Mouse (Mus musculus) brain, embryonic 18.5 days (tissue): ENCODE measurements at regions not wholly inside any gene's neighbourhood (a gene's known extent, or its start where the extent isn't known, plus 50 kb on each side); places are given as distances from the start of the nearest gene placed in this dataset.

ENCODE experiments used
- DNase-seq: peaks from one replicate; pipeline ENCODE4 v3.0.0-alpha.2; 2012; ENCODE audit warnings: low read depth, low spot score

DNA sequence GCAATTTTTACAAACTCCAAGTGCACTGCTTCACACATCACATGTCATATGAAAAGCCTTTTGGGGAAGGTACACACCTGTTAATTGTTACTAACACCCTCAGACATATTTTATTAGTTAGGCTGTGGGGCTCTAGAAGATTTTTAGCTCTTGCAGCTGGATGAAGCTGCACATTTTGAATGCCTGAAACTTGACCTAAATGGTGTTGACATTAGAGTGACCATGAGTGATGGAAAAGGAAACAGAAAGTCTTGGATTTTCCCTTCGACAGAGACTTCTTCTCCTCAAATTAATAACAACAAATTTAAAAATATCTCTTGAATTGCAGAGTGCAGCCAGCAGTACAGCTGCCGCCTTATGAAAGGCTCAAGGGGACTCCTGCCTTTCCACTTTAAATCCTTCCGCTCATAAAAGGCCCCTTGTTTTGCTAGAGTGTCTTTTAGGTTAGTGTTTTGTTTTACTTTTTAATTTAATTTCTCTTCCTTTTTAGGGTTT, 259.7 kb downstream of the Trim52 start:
- no peak for DNase-seq

DNA sequence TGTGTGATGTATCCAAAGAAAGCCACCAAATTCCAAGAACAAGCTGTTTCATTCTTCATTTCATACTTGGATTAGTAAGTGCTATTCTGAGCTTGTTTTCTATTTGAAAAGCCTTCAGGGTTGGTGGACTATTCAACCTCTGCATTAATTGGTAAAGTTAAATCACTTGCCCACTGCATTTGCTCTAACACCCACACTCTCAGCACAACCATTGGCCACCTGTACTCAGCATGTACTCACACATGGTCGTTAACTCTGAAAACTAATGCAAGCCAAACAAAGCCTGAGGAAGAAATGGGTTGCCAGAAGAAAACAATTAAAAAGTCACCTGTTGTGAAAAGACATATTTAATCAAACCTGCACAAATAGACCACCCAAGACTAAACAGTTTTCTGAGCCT, 267.5 kb downstream of the Trim52 start:
- no peak for DNase-seq

DNA sequence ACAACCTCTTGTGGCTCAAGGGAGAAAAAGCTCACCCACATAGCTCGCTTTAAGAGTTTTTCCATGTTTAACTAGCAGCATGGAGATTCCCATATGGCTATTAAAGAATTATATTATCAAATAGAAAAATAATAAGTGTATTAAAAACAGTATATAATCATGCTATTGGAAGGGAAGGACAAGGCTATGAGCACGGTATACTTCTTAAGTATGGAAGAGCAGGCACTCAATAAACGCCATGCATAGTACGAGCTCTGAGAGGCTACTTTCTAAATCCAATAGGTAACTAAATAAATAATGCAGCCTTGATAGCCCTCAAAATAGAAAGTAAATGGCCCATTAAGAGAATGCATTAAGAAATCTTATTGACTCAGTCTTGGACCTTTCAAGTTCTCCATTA, 273.6 kb downstream of the Trim52 start:
- DNase-seq, result no peak

DNA sequence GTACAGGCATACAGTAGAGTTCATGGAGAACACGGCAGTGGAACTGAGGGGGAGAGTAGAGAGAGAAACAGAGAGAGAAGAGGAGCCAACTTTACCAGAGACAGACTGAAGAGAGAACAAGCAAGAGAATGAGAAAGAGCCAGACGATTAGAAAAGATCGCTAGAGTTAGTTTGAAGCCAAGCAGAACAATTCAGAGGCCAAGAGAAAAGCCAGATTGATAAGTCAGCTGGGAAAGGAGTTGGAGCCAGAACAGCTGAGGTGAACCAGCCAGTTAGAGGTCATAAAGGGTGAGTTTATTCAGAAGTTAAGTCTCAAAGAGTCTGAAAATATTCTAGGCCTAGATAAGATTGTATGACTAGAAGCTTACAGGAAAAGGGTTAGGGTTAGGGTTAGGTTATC, 281.7 kb downstream of the Trim52 start:
- no peak for DNase-seq

DNA sequence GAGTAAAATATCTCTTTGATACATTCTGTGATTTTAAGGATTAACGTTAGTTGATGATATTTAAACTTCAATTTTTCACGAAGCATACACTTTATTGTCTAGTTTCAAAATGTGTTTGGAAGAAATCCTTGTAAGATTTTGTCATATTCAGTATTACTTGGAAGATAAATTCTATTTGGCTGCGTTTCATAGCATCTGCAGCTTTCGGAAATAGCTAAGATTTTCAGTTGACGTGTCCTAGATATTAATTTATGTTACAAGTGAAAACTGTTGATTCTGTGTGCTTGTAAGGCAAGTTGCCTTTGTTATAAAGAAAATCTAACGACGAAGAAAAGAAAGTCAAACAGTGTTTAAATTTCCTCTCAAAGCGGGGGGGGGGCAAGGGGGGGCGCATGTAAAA, 284.5 kb downstream of the Trim52 start:
- DNase-seq, result peak; percentile 6

DNA sequence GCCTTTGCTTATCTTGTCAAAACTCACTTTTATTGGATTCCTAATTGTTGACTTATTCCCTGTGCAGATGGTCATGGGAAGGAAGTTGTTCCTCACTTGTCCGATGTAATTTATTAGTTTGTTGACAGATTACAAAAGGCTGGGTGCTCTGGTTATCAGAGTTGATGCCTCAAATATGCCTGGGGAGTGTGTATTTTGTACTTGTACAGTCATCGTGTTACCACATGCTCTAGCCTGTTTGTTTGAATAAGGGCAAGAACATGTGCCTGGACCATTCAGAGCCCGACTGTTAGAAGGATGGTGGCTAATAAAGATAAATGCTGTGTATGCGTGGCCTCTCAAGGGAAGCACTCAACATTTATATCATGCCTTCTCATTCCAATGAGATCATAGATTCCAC, 288.0 kb downstream of the Trim52 start:
- DNase-seq, result no peak

DNA sequence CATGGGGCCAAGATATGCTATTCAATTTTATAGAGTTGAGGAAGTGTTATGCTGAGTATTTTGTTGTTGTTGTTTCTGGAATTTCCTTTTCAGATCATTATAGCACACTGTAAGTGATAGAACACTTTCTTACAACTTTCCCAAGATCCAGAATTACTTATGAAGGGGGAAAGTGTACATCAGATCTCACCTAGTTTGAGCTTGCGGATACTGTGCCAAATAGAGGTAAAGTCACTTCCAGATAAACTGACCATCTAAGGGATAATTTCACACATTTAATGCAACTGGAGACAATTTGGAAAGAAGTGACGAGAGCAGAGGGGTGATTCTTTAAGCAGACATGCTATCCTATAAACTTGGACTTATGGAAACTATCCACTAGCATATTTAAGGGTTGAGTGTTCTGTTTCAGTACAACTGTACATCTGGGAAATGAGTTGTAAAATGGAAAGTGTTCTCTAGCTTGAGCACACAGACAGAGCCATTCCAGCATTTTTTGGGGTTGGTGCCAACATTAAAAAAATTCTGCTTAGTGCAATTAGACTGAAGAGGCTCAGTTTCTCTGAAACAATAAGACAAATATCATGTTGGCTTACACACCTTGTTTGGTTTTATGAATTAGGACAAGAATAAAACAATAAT, 307.0 kb downstream of the Trim52 start:
- DNase-seq, result no peak

DNA sequence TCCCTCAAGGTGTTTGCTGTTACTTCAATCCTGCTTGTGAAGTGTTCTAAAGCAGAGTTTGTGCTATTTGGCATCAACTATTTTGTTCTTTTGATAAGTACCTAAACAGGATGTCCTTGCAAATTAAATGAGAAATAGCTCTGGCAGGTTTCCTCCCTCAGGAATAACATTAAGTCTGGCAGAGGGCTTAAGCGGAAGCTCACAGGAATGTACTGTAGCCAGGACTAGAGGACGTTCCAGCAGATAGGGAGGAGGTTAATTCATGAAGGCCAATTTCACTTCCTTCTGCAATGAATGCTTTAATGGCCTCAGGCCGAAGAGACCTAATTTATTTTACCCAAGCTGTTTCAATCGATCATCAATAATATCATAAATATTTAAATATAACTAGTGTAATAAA, 318.7 kb downstream of the Trim52 start:
- DNase-seq, result no peak

DNA sequence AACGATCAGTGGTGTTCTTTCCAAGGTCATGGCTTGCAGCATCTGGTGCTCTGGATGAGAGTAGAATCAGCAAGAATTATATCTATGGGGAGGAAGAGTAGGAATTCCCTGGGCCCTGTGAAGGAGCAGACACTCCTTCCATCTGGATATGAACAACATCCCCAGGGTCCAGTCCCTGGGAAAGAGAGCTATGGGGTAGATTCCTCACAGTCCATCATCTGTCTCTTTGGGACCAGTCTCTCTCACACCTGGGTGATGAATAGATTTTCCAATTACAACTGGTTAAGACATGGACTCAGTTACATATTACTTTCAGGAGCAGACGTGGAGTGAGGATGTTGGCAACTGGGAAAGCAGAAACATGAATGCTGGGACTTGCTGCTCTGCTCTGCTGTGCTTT, 322.6 kb downstream of the Trim52 start:
- DNase-seq, result no peak

DNA sequence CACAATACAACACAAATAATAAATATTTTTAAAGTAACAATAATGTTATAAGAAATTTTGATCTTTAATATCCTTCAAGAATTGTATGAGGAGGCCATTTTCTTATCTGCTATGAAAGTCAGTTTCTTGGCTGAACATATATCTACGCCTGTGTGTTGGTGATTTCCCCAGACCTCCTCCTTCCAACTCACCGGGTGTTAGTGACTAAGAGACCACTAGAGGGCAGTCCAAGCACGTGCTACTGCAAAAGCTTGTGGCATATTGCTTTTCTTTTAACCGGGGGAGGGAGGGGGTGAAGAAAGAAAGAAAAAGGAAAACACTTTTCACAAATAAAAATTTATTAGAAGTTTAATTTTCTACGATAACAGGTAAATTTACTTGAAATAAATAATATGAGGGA, 333.3 kb downstream of the Trim52 start:
- peak; percentile 45 for DNase-seq

DNA sequence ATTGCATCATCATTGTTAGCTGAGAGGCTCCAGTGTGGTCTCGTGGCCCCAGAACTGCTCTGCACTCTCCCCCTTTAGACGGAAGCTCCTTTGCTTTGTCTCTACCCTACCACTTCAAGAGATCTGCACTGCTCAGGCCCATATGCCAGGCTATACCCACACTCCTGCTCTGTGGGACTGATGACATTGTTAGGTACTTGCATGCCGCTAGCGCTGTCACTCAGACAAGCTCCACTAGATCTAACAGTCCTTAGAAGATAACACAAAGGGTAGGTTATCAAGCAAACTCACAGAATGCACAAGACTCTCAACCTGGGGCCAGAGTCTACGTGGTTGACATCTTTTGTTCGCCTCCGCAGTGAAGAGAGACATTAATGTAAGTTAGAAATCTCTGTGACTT, 383.1 kb downstream of the Trim52 start:
- no peak for DNase-seq

DNA sequence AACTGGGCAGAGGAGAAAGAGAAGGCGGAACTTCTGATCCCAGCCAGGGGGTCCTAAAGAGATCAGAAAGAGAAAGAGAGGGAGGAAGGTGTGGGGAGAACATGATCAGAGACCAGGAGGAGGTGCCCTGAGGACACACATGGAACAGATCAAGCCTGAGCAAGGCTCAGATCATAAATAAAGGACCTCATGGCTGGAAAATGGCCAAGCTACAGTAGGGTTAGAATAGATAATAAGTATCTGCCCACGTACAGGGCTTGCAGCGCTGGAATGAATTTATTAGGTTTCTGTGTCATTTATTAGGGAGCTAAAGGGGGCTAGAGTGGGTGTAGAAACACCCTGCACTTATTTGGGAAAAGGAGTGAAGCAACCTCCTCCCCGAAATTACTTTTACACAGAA, 385.4 kb downstream of the Trim52 start:
- no peak for DNase-seq

DNA sequence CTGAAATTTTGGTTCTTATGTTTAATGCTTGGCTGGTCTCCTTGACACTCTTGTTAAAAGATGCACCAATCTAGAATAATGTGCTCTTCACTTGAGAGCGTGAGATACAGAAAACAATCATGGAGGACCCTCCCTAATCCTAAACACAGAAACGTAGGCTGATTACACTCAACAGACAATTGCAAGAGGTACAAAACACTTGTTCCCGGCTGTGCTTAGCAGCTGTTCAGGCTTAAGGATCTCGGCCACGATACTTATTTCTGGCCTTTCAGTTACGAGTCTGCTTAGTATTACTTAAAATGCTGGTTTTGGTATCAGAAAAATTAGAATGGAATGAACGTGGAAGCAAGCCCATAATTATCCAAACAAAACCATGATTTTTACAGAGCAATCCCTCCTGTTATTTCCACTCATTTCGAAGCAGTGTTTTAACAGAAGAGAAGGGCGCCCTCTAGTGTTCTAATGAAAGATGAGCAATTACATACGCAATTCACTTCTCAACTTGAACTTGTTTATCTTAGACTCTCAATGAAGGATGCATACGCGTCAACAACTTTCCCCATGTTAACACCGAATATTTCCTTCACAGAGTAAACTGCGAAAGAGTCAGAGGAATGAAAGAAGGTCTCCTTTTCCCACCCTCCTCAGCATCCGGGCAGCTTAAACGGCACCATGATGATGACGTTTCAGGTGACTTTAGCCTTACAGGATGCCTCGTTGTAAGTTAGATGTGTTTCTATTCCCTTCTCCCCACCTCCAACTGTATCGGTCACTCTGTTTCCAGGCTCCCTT, 394.5 kb downstream of the Trim52 start:
- peak; percentile 36 for DNase-seq

DNA sequence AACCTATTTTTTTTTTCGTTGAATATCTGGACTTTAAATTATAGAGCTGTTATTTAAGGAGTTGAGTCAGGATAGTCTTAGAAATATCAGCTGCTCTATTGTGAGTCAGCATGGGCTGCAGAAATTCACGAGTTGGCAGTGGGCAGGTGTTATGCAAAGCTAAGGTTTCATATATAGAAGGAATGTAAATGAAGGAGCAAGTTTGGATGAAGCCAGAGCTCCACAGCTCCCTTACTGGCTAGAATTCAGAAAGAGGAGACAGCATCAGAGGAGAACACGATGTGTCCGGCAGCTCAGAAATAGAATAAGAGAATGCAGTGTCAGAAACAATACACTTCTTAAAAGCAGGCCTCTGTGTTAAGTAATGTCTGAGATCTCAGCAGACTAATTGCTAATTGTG, 400.9 kb downstream of the Trim52 start:
- no peak for DNase-seq

DNA sequence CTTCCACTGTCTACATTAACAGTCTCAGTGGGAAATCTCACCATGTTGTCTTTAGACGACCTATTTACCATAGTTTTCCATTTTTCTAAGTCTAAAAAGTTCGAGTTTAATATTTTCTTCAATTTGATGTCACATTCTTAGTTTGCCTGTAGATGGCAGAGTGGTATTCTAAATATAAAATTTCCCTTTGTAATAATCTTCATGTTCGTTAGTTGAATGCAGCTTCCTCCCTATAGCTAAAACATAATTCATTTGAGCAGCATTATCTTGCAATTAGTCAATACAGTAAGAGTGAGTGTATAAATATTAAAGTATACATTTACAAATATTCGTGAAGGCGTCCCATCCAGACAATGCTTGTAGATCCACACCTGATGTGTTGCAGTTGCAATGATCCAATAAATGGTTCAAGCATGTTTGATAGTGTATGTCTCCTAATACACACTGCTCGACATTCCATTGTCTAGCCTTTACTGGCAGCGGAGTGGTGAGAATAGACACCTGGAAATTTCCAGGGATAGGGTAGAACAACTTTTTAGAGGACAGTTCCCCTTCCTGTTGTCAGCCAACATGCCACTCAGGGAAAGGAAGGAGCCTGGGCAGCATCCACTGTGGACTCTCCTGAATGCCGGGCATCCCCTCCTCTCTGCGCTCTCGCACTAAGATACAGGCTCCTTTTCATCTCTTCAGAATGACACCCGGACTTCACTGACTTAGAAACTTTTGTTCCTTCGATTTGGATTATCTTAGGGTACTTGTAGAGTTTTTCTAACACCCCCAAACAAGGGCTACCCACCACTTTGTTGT, 412.8 kb downstream of the Trim52 start:
- DNase-seq, result no peak

DNA sequence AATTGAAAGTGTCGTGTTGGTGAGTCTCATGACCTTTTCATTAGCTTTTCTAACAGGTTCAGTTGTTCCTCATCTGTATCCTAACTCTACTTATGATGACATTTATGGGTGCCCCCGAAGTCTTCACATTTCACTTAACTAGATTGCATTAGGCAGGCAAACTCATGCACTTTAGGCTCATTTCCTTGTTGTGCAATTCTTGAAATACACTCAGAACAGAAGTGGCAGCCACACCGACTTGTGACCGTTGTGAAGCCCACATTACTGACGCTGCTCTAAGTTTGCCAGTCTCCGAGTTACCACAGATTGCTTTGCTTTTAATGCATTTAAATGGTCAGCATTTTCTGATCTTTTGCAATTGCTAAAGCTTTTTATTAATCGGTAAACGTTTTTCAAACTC, 414.8 kb downstream of the Trim52 start:
- DNase-seq, result no peak

DNA sequence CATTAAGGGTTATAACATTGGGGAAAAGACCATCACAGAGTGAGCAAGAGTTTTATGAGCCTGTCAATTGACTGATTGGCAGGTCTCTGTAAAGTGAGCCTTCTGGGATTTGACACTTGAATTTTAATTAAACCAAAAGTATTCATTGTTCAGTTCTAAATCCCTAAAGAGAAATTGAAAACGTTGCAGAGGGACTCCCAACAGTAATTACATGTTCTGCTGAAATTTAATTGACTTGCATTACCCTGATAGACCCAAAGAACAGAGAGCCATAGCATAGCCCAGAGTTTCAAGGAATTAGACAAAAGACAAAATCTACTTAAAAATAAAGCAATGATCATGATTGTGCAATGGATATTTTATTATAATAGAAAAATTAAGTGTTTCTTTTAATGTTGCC, 444.2 kb downstream of the Trim52 start:
- DNase-seq, result no peak

DNA sequence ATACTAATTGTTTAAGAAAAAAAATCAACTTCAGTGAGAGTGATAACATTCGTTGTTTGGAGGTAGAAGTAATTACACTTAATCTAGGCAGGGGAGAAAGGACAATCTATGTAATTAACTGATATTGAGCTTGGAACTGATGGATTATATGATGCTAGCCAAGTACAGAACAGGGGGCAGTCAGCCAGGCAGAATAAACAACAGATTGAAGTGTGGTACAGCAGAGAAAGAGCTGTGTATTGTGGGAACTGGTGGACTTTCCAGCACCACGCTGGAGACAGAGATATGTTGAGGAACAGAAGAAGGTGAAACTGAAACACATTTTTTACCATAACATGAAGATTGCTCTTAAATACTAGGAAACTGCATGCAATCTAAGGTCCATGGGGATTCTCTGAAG, 473.3 kb downstream of the Trim52 start:
- DNase-seq, result no peak

DNA sequence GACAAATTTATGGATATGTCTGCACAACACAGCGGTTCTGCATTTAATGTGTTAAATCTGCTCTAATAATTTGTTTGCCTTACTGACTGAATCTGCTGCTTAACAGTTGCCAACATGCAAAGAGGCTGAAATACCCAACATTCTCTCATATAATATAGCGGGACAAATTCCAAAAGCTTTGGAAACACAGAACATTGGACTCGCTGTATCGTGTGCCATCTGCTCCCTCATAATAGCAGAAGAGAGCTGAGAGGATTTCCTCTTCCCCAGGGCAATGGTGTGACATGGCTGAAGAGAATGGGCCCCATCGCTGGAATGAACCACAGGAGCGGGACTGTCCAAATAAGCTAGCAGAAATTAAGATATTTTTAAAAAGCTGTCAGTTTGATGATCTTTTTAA, 475.9 kb downstream of the Trim52 start:
- peak; percentile 8 for DNase-seq

DNA sequence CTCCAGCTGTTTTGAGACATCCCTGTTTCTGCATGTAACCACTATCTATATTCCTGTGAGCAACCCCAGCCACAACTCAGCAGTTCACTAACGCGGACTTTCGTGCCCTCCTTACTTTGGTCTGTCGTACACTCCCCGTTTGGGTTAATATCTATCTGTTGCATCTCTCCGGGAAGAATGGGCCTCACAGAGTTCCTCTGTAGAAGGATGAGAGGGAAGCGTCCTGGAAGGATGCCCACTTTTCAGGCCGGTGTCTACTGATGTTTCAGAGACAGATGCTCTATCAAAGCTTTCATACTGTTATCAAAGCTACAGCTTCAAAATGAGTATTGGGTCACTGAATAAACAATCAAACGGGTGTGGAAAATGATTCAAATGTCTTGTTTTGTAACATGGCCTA, 487.4 kb downstream of the Trim52 start:
- DNase-seq, result no peak

DNA sequence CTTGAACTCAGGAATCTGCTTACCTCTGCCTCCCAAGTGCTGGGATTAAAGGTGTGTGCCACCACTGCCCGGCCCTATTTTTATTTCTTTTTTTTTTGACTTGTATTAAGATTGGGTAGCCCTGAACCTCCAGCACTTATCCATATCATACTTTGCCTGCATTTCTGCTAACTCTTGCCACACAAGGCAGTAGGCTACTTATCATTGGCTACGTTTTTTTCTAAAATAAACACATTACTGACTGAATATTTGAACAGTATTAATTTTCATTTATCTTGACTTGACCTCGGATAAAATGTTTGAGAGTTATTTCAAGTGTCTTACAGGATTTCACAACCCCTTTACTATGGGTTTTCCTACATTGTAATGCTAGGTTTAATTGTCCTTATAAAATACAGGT, 488.0 kb downstream of the Trim52 start:
- no peak for DNase-seq

DNA sequence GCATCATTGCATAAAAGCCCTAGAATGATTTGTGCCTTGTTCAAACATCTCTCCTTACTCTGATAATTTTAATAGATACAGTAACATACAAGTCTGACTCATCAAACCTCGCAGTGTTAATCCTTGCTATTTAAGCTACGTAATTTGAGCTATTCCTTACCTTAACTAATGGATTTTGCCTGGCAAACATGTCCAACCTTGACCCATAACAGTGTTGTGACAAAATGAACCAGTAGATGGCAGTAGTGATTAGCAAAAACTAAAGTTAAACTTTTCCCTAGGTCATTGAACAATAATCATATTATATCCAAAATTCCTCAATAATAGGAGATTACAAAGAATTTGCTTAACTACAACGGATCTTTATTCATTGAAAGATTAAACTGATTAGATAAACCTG, 501.0 kb downstream of the Trim52 start:
- DNase-seq, result no peak
